Mouse (Mus musculus) bone marrow, adult 2 months (tissue): ENCODE results near the gene Rph3al. TPM values are rescaled to one million over a fixed set of nuclear protein-coding genes. Genes with fewer than 3 reads are reported as not detected.

Experiments used
- H3K27ac ChIP-seq: fragments of 200-500 bp; 2 replicates; pipeline ENCODE4 v1.5.1; 2012; ENCODE audit warnings: low read depth, mild to moderate bottlenecking, control low read depth, inconsistent platforms, low read length; ENCODE audit not compliant: control insufficient read depth, poor library complexity, insufficient read depth
- H3K4me1 ChIP-seq: fragments of 200-500 bp; 2 replicates; pipeline ENCODE4 v1.6.1; 2011; ENCODE audit warnings: low read length; ENCODE audit not compliant: control insufficient read depth, insufficient read depth
- H3K4me3 ChIP-seq: fragments of 200-500 bp; replicated peaks from 2 replicates; pipeline ENCODE3; 2011; ENCODE audit warnings: mild to moderate bottlenecking, low read depth, low read length, control low read depth; ENCODE audit not compliant: control insufficient read depth
- CTCF ChIP-seq: fragments of 200-500 bp; IDR thresholded peaks from 2 replicates; pipeline ENCODE4 v1.5.1; 2011; ENCODE audit warnings: low read length, control low read depth; ENCODE audit not compliant: control insufficient read depth, insufficient read depth
- POLR2A ChIP-seq: fragments of 200-500 bp; IDR thresholded peaks from 2 replicates; pipeline ENCODE4 v1.6.1; 2011; ENCODE audit warnings: low read depth, mild to moderate bottlenecking, control low read depth, low read length, borderline replicate concordance; ENCODE audit not compliant: control insufficient read depth
- WGBS: fragments of 180-500 bp; shearing (Covaris S2); methylation state at CpG from one replicate; pipeline ENCODE4 v1.1.7; 2018; 5-methylcytosine and 5-hydroxymethylcytosine counted together
- polyA plus RNA-seq: library from polyadenylated mRNA; stranded (reverse); fragments of >200 nt; gene quantifications from 2 replicates; pipeline ENCODE4 v1.2.4, GENCODE M21; 2011; ENCODE audit warnings: low replicate concordance; ENCODE audit not compliant: missing spikeins, insufficient read depth, insufficient read length

Rph3al gene
- polyA plus RNA-seq, 1 experiment: 5.0 TPM

GRCm38 (mm10) chr11:75795321-75795636 lies 142.9 kb downstream of the Rph3al start:
- H3K4me1 ChIP-seq: no peaks in the 10 kb centered on the region
- TF ChIP-seq POLR2A (no peak), CTCF (no peak)
- no peak overlapping the region for H3K27ac ChIP-seq
- no peak overlapping the region for H3K4me3 ChIP-seq
- 6% methylated on average over 42 of the region's 42 CpGs for WGBS

GRCm38 (mm10) chr11:75794602-75795320 lies 143.5 kb downstream of the Rph3al start:
- no peak for TF ChIP-seq POLR2A
- TF ChIP-seq CTCF: no peak
- Histone ChIP-seq H3K4me3 (no peak overlapping the region), H3K4me1 (no peaks in the 10 kb centered on the region), H3K27ac (no peak overlapping the region)
- 20% methylated on average over 45 of the region's 45 CpGs for WGBS

- Histone ChIP-seq H3K4me3 (no peak overlapping the region), H3K27ac (no peak overlapping the region), H3K4me1 (no peaks in the 10 kb centered on the region)
- 75% methylated on average over 5 of the region's 5 CpGs for WGBS
- TF ChIP-seq CTCF (no peak), POLR2A (no peak)
Observed at GRCm38 (mm10) chr11:75793351-75793750, 144.9 kb downstream of the Rph3al start.

- 75% methylated on average over 5 of the region's 5 CpGs for WGBS
- TF ChIP-seq CTCF: no peak
- TF ChIP-seq POLR2A: no peak
- Histone ChIP-seq H3K4me3 (no peak overlapping the region), H3K4me1 (no peaks in the 10 kb centered on the region), H3K27ac (no peak overlapping the region)
Observed at GRCm38 (mm10) chr11:75792535-75792934, 145.7 kb downstream of the Rph3al start.

- Histone ChIP-seq H3K27ac (no peak overlapping the region), H3K4me1 (no peaks in the 10 kb centered on the region), H3K4me3 (no peak overlapping the region)
- TF ChIP-seq CTCF (no peak), POLR2A (no peak)
- WGBS: 79% methylated on average over 8 of the region's 8 CpGs
Observed at GRCm38 (mm10) chr11:75785897-75786296, 152.3 kb downstream of the Rph3al start.

GRCm38 (mm10) chr11:75783799-75784198 lies 154.4 kb downstream of the Rph3al start:
- Histone ChIP-seq H3K27ac (no peak overlapping the region), H3K4me1 (no peaks in the 10 kb centered on the region), H3K4me3 (no peak overlapping the region)
- 71% methylated on average over 5 of the region's 5 CpGs for WGBS
- no peak for TF ChIP-seq CTCF
- TF ChIP-seq POLR2A: no peak

GRCm38 (mm10) chr11:75781919-75782318 lies 156.3 kb downstream of the Rph3al start:
- Histone ChIP-seq H3K4me1 (no peaks in the 10 kb centered on the region), H3K27ac (no peak overlapping the region), H3K4me3 (no peak overlapping the region)
- 15% methylated on average over 6 of the region's 6 CpGs for WGBS
- TF ChIP-seq POLR2A (no peak), CTCF (peak; percentile 69)

Other genes starting within 250 kb of the Rph3al start
- gene Ywhae, start 205.6 kb downstream of the Rph3al start, polyA plus RNA-seq: 106 and 186 TPM in 2 replicates
- not detected in 2 replicates for gene Doc2b, start 142.4 kb downstream of the Rph3al start, polyA plus RNA-seq
- gene 1700016K19Rik, start 61.5 kb upstream of the Rph3al start, polyA plus RNA-seq: not detected in 2 replicates
- gene Rflnb, start 89.4 kb upstream of the Rph3al start, polyA plus RNA-seq: 14.2 and 30.8 TPM in 2 replicates
- 14.4 and 27.0 TPM in 2 replicates for gene Vps53, start 241.2 kb upstream of the Rph3al start, polyA plus RNA-seq
- gene Fam57a, start 241.2 kb upstream of the Rph3al start, polyA plus RNA-seq: 0.45 and 1.2 TPM in 2 replicates